Mouse (Mus musculus) liver, embryonic 14.5 days (tissue): ENCODE results near the gene Fcna.
A peak's percentile ranks its signal among the peaks of the same experiment; 100 is the strongest.

Experiments
- CTCF ChIP-seq: IDR thresholded peaks from 2 replicates; pipeline ENCODE4 v1.5.1; 2016; ENCODE audit warnings: antibody characterized with exemption, low read depth, control low read depth
- EP300 ChIP-seq: IDR thresholded peaks from 2 replicates; pipeline ENCODE4 v1.6.1; 2016; ENCODE audit warnings: antibody characterized with exemption, low read depth

- TF ChIP-seq CTCF (peak; percentile 94), EP300 (no peak)
These were observed 46.5 kb downstream of the Fcna start, which contains the start of gene Ajm1 for GRCm38 (mm10) chr2:25581294-25581864.
